Mouse (Mus musculus) embryo, embryonic 11 days (tissue): ENCODE measurements around the gene Pfdn6.
"Not testable (repeated sequence)": the region's sequence is repeated elsewhere in the genome, so short reads cannot be mapped to it uniquely, and the experiment has no call there.

Experiments
- DNase-seq: peaks from one replicate; pipeline ENCODE4 v3.0.0-alpha.2; 2015

Gene Pfdn6

DNA sequence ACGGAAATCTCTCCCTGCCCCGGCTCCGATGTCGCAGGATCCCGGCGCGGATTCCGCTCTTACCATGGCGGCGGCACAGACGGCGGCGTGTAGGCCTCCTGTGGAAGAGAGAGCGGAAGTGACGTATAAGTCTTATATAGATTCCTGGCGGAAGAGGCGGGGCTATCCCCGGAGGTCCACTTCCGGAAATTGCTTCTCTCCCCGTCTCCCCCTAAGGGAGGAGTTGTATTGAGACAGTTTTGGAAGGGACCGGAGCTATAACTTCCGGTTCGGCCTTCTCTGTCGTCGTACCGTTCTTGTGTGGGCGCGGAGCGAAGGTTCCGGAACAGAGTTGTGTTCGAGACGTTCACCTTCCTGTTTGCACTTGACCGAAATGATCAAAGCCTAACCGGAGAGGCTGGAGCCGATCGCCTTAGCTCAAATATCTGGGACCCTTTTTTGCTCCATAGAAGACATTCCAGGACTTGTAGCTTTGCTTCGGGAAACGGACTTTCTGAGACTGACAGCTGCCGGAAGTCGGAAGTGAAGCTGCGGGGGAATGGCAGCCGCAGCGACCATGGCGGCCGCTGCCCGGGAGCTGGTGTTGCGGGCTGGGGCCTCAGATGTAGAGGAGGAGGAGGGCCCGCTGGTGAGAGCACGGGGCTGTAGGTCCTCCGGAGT is 15.5 kb upstream of the Pfdn6 start, which contains the start of the genes Vps52 and Rps18:
Gene Vps52 (plus strand): TSS at position 258 of the 660 bp plus-strand sequence.
Gene Rps18 (minus strand): TSS at position 447 of the 660 bp plus-strand sequence.
- peak; percentile 97 for DNase-seq

DNA sequence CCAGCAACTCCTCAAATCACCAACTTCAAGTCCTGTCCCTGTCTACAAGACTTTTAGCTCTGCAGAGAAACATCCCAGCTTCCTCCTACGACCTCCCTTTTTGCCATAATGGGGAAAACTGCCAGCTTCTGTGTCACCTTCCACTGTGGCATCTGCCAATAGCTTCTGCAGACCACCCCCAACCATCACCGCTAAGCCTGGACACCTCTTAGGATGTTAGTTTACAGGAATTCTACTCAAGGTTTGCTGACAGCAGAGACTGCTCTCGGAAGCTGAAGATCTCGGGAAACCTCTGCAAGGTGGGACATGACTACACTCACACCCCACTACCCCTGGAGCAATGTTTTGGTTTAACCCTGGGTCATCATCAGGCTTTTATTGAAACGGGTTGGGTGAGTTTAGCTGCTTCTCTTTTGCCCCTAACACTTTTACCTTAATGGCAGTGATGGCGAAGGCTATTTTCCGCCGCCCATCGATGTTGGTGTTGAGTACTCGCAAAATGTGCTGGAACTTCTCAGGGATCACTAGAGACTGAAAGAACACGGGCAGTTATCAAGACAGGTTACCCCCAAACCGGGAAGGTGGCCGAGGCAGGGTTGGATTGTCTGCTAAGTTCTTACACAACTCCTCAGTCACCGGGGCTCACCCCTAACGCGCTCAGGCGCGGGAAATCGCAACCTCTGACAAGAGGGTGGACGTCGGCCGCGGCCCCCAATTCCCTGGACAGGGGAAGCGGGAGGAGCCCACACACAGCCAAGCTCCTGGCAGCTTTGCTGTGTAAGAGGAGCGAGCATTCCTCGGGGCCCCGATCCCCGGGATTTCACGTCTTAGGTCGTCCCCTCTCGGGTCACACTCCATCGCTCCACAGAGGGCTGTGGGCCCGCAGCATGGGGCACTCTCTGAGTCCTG is 14.8 kb upstream of the Pfdn6 start:
- DNase-seq, result peak; percentile 43

DNA sequence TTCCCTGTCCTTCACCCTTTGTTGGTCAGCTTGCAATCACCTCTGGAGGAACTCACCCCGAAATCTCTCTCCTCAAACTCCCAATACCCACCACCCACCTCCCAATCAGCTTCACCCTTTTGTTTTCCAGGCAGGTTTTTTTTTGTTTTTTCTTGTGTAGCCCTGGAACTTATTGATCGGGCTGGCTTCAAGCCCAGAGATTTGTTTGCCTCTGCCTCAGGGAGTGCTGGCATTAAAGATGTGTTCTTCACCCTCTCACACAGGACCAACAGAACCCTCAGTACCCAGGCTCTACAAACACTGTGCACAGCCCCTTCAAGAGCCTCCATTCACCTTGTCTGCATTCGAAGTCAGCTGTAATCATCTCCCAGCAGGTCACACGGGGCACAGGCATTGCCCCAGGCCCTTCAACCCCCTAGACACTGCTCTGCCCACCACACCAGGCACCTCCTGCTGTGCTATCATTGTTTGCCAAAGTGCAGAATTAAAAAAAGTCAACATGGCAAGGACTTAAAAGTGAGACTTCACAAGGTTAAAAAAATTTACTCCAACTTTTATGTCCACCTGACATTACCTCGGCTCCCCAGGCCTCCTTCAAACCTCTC is 13.9 kb upstream of the Pfdn6 start:
- no peak for DNase-seq

DNA sequence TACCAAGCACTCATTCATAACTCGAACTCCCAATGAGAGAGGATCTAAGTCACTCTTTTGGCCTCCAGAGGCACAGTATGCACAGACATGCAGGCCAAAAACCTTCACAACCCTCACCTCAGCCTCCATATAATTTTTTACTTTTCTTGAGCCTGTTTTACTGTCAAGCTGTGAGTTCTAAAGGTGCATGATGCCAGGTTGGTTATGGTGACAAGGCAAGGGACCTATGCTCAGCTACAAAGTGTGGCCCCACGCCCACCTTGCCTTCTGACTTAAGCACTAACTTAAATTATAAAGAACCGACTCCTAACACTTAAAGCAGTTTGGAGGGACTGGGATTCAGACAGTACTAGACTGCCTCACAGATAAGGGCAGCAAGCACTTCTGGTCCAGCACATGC is 13.2 kb upstream of the Pfdn6 start:
- DNase-seq, result no peak

DNA sequence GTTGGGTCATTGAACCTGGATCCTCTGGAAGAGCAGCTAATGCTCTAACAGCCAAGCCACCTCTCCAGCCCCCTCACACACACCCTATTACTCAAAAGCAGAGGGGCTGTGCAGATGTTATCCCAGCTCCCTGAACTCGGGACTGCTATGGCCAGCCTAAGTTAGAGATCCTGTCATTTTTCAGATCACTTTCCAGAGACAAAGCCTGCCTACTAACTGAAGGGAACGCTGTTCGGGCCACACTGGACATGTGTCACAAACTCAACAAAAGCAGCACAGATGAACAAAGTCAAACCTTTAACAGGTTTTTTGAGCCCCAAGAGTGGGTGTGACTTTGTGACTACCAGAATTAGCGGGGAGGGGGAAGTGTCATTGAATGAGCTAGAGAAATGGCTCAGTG is 12.7 kb upstream of the Pfdn6 start:
- no peak for DNase-seq

DNA sequence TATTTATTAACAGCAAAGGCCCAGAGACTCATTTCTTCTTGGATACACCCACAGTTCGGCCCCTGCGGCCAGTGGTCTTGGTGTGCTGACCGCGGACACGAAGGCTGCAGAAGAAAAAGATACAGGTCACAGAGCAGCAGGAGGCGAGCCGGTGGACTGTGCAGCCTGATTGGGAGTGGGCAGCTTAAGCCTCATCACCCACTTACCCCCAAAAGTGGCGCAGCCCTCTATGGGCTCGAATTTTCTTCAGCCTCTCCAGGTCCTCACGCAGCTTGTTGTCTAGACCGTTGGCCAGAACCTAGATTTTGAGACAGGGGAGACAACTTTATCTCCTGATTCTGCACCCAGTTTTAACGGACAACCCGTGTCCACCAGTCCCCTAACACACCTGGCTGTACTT is 11.9 kb upstream of the Pfdn6 start:
- DNase-seq, result not testable (repeated sequence)

DNA sequence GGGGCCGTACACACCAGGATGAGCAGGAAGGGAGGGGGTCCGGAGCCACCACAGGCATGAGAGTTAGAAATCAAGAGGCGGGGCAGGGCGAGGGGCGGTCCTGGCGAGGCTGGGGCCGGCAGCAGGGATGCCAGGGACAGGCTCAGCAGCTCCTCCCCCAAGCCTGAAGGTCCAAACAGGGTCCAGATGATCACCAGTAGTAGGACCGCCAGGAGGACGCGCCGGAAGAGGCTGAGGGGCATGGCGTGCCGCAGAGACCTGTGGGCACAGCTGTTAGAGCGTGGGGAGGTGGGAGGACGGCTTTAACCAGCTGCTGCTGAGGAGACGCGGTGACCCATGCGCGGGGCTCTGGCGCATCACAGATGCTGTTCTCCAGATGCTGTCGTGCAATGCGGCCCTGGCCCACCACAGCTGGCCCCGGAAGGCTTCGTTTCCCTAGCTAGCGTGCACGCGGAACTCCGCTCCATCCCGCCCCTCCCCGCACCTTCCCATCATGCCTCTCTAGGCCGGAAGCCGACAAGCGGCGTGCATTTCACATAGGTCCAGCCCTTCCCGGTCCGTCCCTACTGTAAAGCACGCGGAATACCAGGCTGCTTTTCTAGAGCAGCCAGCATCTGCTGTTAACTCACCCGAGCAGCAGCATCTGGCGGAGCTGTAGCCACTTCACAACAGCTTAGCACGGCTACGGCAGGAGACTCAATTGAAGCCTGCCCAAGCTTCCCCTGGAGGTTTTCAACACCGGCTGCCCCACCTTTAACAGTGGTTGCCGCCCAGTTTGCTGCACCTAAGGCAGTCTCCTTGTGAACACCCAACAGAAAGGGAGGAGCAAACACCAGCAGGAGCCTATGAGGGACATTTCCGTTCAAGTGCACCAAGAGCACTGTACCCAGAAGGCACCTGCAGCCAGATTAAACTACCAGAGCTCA is 11.1 kb upstream of the Pfdn6 start, which contains the start of gene B3galt4:
Gene B3galt4 (minus strand): TSS at position 468 of the 926 bp plus-strand sequence.
- DNase-seq, result peak; percentile 93

DNA sequence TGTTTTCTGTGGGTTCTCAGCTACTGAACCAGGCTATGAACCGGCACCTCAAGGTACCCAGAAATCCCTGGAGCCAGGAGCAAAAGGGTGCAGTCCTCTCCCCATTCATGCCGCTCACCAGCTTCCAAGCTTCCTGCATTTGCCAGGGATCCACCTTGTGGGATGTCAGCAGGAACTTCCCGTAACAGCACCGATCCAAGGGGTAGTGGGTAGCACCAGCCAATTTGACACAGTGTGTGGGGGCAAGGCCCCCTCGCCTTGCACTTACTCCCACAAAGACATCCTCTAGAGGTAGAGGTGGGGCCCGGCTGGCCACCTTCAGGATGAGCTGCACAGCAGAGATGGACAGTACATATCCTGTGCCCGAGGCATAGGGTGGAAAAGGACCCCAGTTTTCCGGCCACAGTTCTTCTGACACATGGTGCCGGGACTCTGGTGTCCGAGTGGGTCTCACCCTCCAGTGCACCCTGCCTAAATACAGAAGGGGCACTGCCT is 10.0 kb upstream of the Pfdn6 start:
- DNase-seq, result no peak

DNA sequence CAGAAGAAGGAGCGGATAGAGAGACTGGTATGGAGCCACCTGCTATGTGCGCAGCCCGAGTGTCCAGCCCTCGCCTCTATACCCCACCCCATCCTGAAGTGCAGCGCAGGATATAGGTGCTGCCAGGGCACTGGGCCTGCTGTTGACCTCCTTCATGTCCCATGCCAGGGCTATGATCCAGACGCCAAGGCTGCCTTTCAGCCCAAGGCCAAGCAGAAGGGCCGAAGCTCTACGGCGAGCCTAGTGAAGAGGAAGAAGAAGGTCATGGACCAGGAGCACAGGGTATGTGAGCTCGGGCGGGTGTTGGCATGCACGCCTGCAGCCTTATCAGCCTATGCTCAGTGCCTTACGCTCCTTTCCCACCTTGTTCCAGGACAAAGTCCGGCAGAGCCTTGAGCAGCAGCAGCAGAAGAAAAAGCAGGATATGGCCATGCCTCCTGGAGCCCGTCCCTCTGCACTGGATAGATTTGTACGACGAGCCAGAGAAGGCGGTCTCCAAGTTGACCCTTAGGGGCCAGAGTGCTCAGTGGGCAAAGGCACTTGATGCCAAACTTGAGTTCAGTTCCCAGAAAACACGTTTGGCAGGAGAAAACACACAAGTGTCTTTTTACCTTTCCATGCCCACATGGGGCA is 8.9 kb upstream of the Pfdn6 start:
- no peak for DNase-seq

DNA sequence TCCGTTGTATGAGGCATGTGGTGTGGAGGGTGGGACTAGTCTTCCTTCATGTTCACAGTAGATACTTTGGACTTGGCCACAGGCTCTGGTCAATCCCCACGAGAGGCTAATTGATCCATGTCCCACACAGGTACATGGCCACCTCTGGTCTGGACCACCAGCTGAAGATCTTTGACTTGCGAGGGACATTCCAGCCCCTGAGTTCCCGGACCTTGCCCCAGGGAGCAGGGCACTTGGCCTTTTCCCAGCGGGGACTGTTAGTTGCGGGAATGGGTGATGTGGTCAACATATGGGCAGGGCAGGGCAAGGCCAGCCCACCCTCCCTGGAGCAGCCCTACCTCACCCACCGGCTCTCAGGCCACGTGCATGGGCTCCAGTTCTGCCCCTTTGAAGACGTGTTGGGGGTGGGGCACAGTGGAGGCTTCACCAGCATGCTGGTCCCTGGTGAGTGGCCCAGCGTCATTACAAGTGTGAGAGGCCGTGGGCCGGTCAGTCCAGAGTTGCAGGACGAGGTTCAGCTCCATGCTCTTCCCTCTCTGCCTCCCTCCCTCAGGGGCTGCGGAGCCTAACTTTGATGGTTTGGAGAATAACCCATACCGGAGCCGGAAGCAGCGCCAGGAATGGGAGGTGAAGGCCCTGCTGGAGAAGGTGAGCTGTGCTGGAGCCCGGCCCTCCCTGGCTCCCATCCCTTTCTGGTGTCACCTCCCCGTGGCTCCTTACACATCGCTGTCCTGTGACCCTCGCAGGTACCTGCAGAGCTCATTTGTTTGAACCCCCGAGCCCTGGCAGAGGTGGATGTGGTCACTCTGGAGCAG is 8.2 kb upstream of the Pfdn6 start:
- no peak for DNase-seq

DNA sequence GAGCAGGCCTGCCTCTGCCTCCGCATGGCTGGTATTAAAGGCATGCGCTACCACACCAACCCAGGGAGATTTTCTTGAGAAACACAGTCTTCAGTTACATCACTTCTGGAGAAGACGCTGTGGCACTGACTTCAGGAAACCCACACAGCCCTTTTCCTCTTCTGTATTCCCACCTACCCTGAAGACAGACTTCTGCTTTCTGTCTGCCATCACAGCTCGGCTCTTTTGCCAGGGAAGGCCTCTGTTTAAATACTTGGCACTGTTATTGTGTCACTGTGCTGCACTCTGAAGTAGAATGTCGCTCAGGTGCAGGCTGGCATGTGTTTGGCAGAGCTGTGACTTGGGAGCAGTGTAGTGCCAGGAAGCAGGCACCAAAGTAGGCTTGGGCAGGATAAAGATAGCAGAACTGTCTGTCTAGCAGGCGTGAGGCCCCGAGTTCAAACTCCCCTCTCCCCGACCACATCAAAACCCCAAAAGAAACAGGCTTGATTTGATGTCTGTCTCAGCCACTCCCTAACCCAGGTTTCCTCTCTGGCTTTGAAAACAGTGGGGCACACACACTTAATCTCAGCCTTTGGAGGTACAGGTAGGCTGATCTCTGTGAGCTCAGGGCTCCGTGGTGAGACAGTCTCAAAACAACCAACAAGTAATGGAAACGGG is 7.4 kb upstream of the Pfdn6 start:
- no peak for DNase-seq

DNA sequence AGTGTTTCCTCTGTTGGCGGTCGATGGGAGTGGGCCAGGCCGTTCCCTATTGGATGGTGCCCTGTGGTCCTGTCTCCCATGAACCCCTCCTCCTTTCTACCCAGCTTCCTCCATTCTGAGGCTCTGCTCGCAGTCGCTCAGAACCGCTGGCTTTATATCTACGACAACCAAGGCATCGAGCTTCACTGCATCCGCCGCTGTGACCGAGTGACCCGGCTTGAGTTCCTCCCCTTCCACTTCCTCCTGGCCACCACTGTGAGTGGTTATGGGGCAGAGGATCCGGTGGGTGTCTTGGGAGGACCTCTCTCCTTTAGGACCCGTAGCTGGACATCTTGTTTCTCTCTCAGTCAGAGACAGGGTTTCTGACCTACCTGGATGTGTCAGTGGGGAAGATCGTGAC is 3.3 kb upstream of the Pfdn6 start:
- DNase-seq, result no peak

DNA sequence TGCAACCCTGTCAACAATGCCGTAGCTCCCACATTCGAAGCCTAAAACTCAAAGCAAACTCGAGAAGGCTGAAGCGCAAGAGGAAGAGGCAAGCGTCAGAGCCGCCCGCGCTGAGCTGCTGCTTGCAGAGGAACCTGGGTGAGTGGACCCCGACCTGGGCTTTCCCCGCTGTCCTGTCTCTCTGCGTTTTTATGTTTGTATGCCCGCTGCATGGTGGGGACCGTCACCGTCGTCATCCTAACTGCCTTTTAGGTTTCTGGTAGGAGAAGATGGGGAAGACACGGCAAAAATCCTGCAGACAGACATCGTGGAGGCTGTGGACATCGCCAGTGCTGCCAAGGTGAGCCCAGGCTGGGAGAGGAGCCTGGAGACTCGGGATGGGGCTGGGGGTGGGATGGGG is 1.2 kb upstream of the Pfdn6 start:
- DNase-seq, result no peak

DNA sequence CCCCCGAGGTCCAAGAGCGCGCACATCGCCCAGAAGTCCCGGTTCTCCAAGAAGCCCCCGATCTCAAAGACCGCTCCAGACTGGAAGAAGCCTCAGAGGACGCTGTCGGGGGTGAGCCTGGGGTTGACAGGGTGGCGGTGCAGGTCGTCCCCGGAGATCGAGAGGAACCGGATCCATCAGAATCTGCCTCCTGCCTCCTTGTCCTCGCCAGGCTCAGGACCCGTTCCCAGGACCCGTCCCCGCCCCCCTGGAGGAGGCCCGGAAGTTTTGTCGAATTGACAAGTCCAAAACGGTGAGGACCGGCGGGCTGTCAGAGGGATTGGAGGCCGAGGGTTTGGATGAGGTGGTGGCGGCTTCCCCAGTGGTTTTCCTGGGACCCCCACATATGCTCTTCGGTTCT is 838 bp upstream of the Pfdn6 start:
- DNase-seq, result no peak

DNA sequence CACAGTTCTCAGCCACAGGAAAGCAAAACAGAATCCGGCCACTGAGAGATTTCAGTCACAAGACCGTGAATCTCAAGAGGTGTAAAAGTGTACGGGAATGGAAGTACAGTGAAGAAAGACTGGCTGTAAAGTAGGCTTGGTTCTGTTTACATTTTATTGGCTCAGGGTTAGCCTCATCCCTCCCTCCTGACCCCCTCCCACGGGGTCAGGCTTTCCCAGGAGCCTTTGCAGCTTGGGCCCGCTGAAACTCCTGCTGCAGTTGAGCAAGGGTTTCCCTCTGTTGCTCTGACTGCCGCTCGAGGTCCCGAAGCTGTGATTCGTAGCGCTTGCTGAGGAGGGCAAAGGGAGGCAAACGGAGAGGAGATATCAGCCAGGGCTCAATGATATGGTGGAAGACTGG is 1.4 kb downstream of the Pfdn6 start:
- no peak for DNase-seq

DNA sequence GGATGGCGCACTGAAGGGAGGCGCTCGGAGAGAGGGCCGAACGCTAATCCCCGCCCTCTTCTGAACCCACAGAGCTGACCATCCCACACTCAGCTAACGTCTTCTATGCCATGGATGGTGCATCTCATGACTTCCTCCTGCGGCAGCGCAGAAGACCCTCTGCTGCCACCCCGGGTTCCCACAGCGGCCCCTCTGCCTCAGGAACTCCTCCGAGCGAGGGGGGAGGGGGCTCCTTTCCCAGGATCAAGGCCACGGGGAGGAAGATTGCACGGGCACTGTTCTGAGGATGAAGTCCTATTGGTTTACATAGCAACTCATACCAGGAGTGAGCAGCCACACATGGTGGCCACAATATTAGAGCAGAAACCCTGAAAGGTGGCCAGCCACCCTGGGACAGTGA is 3.1 kb downstream of the Pfdn6 start:
- DNase-seq, result no peak

DNA sequence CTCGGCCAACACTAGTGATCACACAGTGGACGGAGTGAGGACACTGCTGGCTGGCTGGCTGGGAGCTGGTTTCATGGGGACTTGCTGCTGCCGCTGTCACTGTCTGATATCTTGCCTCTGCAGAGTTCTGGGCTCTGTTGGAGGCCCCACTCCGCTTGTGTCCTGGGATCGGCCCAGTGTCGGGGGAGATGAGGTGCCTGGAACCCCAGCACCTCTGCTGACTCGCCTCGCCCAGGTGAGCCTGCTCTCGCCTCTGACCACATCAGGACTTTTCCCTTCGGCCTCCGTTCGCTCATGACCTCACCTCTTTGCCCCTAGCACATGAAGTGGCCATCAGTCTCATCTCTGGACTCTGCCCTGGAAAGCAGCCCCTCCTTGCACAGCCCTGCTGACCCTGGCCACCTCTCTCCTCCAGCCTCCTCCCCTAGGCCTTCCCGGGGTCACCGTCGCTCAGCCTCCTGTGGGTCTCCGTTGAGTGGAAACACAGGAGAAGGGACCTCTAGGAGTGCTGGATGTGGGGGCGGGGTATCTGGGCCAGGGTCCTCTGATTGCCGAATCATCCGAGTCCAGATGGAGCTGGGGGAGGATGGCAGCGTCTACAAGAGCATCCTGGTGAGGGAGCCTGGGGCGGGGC is 4.6 kb downstream of the Pfdn6 start:
- no peak for DNase-seq

DNA sequence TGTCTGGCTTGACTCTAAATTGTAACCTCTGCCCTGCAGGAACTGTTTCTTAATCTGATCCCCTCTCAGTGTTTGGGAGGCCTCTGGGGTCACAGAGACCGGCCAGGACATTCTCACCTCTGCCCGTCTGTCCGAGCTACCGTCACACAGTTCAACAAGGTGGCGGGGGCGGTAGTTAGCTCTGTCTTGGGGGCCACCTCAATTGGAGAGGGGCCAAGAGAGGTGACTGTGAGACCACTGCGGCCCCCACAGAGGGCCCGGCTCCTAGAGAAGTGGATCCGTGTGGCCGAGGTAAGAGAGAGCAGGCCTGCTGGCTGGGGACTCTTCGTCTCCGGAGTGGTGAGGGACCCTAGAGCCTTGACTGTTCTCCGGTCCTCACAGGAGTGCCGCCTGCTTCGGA is 7.2 kb downstream of the Pfdn6 start:
- DNase-seq, result no peak

DNA sequence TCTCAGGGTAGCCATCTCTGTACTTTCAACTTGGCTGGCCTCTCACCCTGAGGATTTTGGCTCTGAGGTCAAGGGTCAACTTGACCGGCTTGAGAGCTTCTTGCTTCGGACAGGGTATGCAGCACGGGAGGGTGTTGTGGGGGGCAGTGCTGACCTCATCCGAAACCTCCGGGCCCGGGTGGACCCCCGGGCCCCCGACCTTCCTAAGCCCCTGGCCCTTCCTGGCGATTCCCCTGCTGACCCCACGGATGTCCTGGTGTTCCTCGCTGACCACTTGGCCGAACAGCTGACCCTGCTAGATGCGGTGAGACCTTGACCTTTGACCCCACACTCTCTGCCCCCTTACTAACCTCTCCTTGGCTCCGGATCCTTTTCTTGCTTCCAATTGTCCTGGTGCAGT is 7.7 kb downstream of the Pfdn6 start:
- no peak for DNase-seq

DNA sequence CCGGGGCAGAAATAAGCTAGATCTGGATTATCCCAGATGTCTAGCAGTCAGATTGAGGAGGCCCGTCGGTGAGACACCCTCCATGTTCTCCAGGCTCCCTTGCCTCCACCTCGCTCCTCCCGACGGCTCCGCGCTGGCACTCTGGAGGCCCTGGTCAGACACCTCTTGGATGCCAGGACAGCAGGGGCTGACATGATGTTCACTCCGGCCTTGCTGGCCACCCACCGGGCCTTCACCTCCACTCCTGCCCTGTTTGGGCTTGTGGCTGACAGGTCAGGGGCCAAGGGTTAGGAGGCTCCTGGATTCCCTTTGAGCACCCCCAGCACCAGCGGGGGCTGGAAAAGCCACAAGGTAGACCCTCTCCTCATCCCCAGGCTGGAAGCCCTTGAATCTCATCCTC is 8.2 kb downstream of the Pfdn6 start:
- DNase-seq, result no peak
